Mouse (Mus musculus) midbrain, embryonic 16.5 days (tissue): Measurements from ENCODE around the gene Acat1. TPM values are rescaled to one million over a fixed set of nuclear protein-coding genes. Genes with fewer than 3 reads are reported as not detected.

Source experiments
- ATAC-seq: fragments of 200-750 bp; cut with Nextera tagmentation; 2 replicates; pipeline ENCODE4 v1.8.0; 2017; ENCODE audit warnings: moderate TSS enrichment
- H3K27ac ChIP-seq: fragments of 300-500 bp; sonication (generic); 2 replicates; pipeline ENCODE4 v1.5.1; 2014; ENCODE audit warnings: mild to moderate bottlenecking, low read length, mixed read lengths
- H3K27me3 ChIP-seq: fragments of 300-500 bp; sonication (generic); 2 replicates; pipeline ENCODE4 v1.6.1; 2014; ENCODE audit warnings: low read depth, low read length, mixed read lengths; ENCODE audit not compliant: control insufficient read depth, insufficient read depth
- H3K36me3 ChIP-seq: fragments of 300-500 bp; sonication (generic); 2 replicates; pipeline ENCODE4 v1.6.1; 2014; ENCODE audit warnings: mild to moderate bottlenecking, low read length, moderate library complexity, mixed read lengths; ENCODE audit not compliant: control insufficient read depth, insufficient read depth
- H3K4me1 ChIP-seq: fragments of 300-500 bp; sonication (generic); 2 replicates; pipeline ENCODE4 v1.6.1; 2014; ENCODE audit warnings: mild to moderate bottlenecking, low read length, mixed read lengths; ENCODE audit not compliant: control insufficient read depth, insufficient read depth
- H3K4me2 ChIP-seq: fragments of 300-500 bp; sonication (generic); 2 replicates; pipeline ENCODE4 v1.6.1; 2014; ENCODE audit warnings: mild to moderate bottlenecking, low read length, mixed read lengths
- H3K4me3 ChIP-seq: fragments of 300-500 bp; sonication (generic); 2 replicates; pipeline ENCODE4 v1.5.1; 2014; ENCODE audit warnings: low read depth, mild to moderate bottlenecking, low read length, moderate library complexity, mixed read lengths
- H3K9ac ChIP-seq: fragments of 300-500 bp; sonication (generic); 2 replicates; pipeline ENCODE4 v1.6.1; 2014; ENCODE audit warnings: low read depth, low read length, mixed read lengths
- H3K9me3 ChIP-seq: fragments of 300-500 bp; sonication (generic); replicated peaks from 2 replicates; pipeline ENCODE4 v1.6.1; 2014; ENCODE audit warnings: mild to moderate bottlenecking, low read length, mixed read lengths; ENCODE audit not compliant: control insufficient read depth, poor library complexity, severe bottlenecking
- WGBS: fragments of 180-500 bp; shearing (Covaris S2); extraction: QIAGEN DNeasy Blood & Tissue Kit; methylation state at CpG from one replicate; pipeline ENCODE4 v1.1.7; 2014; 5-methylcytosine and 5-hydroxymethylcytosine counted together
- polyA plus RNA-seq: library from polyadenylated mRNA; unstranded; fragments of >200 nt; fragmentation: Nextera tagmentation; extraction: Ambion mirVana; gene quantifications from 2 replicates; pipeline ENCODE4 v1.2.1, GENCODE M21; 2015

The Acat1 gene
- polyA plus RNA-seq, 1 experiment from 2014 or later: 161 TPM

DNA sequence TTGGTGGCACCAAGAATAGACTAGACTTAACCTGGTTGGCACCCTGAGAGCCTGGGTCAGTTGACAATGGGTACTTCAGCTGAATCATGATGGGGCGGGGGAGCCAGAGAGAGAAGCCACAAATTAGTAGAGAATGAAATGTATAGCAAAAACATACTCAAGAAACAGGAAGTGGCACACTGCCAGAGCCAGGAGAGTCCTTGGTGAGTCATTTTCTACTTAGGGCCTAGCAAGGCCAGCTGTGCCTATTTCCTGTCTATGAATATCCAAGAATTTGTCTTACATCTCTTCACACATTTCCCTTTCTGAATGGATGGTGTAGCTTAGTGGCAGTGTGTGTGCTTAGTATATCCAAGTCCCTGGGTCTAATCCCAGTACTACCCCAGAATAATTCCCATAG, 6.8 kb downstream of the Acat1 start:
- WGBS: 94% methylated on average over 1 of the region's 1 CpGs
- H3K27ac ChIP-seq: no peak overlapping the region

GRCm38 (mm10) chr9:53601541-53601940, 8.6 kb downstream of the Acat1 start:
- Histone ChIP-seq H3K36me3 (peaks cover 4% of the 10 kb centered on the region; the same call in 1 of the 2 replicates), H3K9ac (no peak overlapping the region), H3K27ac (no peak overlapping the region), H3K9me3 (no peaks in the 10 kb centered on the region), H3K4me1 (no peaks in the 10 kb centered on the region), H3K4me3 (no peak overlapping the region), H3K4me2 (no peak overlapping the region), H3K27me3 (no peaks in the 10 kb centered on the region)
- no peak for ATAC-seq
- 94% methylated on average over 2 of the region's 2 CpGs for WGBS

More for the DNA sequence above, 6.8 kb downstream of the Acat1 start:
- Histone ChIP-seq H3K36me3 (peaks cover 4% of the 10 kb centered on the region; the same call in 1 of the 2 replicates), H3K27me3 (no peaks in the 10 kb centered on the region), H3K4me2 (no peak overlapping the region), H3K9me3 (no peaks in the 10 kb centered on the region), H3K9ac (no peak overlapping the region), H3K4me1 (peaks cover 2% of the 10 kb centered on the region), H3K4me3 (no peak overlapping the region)
- ATAC-seq: no peak

DNA sequence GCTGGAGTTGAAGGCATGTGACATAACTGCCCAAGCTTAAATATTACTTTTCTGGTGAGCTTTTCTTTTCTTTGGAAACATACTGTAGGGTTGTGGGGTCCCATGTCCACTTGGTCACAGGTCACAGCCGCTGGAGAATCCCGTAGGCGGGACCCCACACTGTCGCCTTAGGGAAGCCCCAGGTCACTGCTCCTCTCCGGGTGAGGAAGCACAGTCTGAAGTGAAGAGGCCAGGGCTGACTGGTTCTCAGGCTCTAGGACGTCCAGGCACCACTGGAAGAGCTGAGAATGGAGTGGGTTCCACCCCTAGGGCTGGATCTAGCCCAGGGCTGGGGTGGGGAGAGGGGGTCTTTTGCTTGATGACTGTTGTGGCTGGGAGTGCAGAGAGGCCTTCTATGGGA, 11.6 kb downstream of the Acat1 start:
- Histone ChIP-seq H3K27me3 (no peaks in the 10 kb centered on the region), H3K9me3 (no peaks in the 10 kb centered on the region), H3K4me2 (no peak overlapping the region), H3K4me1 (no peaks in the 10 kb centered on the region), H3K36me3 (peaks cover 11% of the 10 kb centered on the region), H3K27ac (no peak overlapping the region), H3K4me3 (no peak overlapping the region), H3K9ac (no peak overlapping the region)
- ATAC-seq: no peak
- WGBS: 72% methylated on average over 6 of the region's 6 CpGs

DNA sequence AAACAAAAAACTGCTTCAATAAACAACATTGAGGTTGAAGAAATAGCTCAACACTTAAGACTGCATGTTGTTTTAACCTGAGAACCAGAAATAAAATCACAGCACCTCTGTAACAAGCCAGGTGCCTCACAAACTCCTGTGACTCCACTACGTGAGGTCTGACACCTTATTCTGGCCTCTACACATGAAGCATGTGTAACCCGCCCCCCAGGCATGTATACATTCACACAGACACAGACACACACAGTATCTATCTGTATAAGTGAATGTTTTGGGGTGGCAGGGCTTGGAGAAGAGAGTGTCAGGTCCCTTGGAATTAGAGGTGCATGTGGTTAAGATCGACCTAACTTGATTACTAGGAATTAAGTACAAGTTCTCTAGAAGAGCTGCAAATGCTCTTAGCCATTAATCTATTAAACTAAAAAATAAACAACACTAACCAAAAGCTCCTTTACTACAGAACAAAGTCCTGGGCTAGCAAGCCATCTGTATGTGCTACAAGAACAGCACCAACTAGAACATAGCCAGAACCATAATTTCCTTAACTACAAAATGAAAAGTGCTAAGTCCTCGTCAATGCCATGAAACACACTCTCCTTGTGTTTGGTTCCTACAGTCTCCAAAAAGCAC, 13.1 kb downstream of the Acat1 start:
- Histone ChIP-seq H3K4me3 (no peak overlapping the region), H3K27me3 (no peaks in the 10 kb centered on the region), H3K27ac (no peak overlapping the region), H3K36me3 (peaks cover 12% of the 10 kb centered on the region), H3K4me2 (no peak overlapping the region), H3K9ac (no peak overlapping the region), H3K9me3 (no peaks in the 10 kb centered on the region), H3K4me1 (no peaks in the 10 kb centered on the region)
- no peak for ATAC-seq
- 89% methylated on average over 4 of the region's 4 CpGs for WGBS

DNA sequence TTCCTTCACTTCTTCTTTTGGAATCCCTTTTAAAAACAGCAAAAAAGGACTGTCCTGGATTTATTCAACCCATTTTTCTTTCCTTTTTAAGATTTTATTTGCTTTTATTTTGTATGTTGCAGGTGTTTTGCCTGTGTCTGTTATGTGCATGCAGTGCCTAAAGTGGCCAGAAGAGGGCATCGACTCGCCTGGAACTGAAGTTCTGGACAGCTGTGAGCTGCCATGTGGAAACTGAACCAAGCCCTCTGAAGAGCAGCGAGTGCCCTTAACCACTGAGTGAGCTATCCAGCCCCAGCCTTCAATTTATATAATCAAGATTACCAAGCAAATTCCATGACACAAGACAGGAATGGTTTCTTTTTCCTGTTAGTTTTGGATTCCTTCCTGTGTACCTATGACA, 15.4 kb downstream of the Acat1 start:
- no peak overlapping the region for H3K27ac ChIP-seq
- H3K36me3 ChIP-seq: peaks cover 24% of the 10 kb centered on the region
- no peak overlapping the region for H3K4me2 ChIP-seq
- 7% methylated on average over 3 of the region's 3 CpGs for WGBS
- H3K27me3 ChIP-seq: no peaks in the 10 kb centered on the region
- H3K4me1 ChIP-seq: no peaks in the 10 kb centered on the region
- no peak overlapping the region for H3K9ac ChIP-seq
- no peak overlapping the region for H3K4me3 ChIP-seq
- no peaks in the 10 kb centered on the region for H3K9me3 ChIP-seq
- ATAC-seq: no peak

DNA sequence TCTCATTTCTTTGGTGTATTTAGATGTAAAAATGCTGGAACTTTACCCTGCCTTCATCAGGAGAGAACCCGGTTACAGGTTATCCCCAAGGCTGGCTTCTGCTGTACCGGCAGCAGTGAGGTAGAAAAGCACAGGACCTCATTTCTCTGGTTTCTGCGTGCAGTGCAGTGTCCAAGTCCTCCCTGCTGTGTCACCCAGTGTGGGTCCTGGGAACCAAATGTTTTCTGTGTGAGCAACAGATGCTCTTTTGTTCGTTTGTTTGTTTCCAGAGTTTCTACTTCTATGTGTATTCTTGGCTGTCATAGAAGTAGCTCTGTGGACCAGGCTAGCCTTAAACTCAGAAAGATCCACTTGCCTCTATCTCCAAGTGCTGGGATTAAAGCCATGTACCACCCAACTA, 28.3 kb downstream of the Acat1 start:
- no peak overlapping the region for H3K4me3 ChIP-seq
- 81% methylated on average over 4 of the region's 4 CpGs for WGBS

GRCm38 (mm10) chr9:53575721-53576120, 34.5 kb downstream of the Acat1 start:
- no peaks in the 10 kb centered on the region for H3K4me1 ChIP-seq
- peaks cover 19% of the 10 kb centered on the region for H3K36me3 ChIP-seq
- ATAC-seq: no peak
- H3K9me3 ChIP-seq: no peaks in the 10 kb centered on the region
- H3K27ac ChIP-seq: no peak overlapping the region
- 95% methylated on average over 5 of the region's 5 CpGs for WGBS
- no peak overlapping the region for H3K4me3 ChIP-seq
- no peak overlapping the region for H3K9ac ChIP-seq
- H3K4me2 ChIP-seq: no peak overlapping the region
- no peaks in the 10 kb centered on the region for H3K27me3 ChIP-seq

More for the DNA sequence above, 28.3 kb downstream of the Acat1 start:
- Histone ChIP-seq H3K9me3 (no peaks in the 10 kb centered on the region), H3K4me2 (no peak overlapping the region), H3K4me1 (no peaks in the 10 kb centered on the region), H3K27me3 (no peaks in the 10 kb centered on the region), H3K9ac (no peak overlapping the region), H3K27ac (no peak overlapping the region), H3K36me3 (peaks cover 45% of the 10 kb centered on the region)
- ATAC-seq: no peak

DNA sequence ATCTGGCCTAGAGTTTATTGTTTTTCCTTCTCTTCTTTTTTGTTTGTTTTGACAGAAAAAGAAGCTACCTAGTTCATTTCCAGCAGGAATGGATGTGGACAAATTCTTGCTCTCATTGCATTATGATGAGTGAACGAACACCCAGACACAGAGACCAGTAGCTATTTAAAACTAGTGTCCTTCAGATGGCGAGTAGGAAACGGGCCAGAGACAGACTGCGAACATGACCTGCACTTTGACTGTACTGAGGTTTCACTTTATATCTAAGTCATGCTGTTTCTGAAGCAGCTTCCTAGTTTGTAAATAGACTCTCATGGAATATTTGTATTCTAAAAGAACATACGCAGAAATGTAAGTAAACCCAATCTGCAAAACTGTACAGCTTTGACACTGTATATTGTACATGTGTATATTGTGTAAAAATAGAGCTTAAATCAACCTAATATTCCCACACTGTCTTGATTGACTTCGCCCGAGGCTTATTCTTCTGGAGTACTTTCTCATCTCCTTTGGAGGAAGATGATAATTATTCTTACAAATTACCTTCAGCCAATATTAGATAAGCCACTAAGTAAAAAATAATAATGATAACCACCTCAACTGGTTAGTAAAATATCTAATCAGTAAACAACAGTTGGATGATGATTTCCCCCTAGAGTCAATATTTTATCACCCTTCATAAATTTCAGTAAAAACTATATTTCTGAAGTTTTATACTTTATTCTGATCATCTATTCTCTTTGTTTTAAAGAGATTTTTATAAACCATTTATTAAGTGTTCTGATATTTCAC, 37.5 kb downstream of the Acat1 start:
- WGBS: 96% methylated on average over 7 of the region's 7 CpGs
- no peak overlapping the region for H3K4me3 ChIP-seq
- no peak overlapping the region for H3K4me2 ChIP-seq
- H3K36me3 ChIP-seq: peaks cover 25% of the 10 kb centered on the region
- no peaks in the 10 kb centered on the region for H3K4me1 ChIP-seq
- no peak overlapping the region for H3K9ac ChIP-seq
- H3K27ac ChIP-seq: no peak overlapping the region
- ATAC-seq: no peak
- no peaks in the 10 kb centered on the region for H3K27me3 ChIP-seq
- H3K9me3 ChIP-seq: no peaks in the 10 kb centered on the region

GRCm38 (mm10) chr9:53570662-53571061, 39.5 kb downstream of the Acat1 start:
- Histone ChIP-seq H3K36me3 (peaks cover 32% of the 10 kb centered on the region), H3K4me3 (no peak overlapping the region), H3K27ac (no peak overlapping the region), H3K4me2 (no peak overlapping the region), H3K4me1 (no peaks in the 10 kb centered on the region), H3K9ac (no peak overlapping the region), H3K9me3 (no peaks in the 10 kb centered on the region), H3K27me3 (no peaks in the 10 kb centered on the region)
- WGBS: 85% methylated on average over 6 of the region's 6 CpGs
- ATAC-seq: no peak
